Mouse (Mus musculus) erythroblast, embryonic 14.5 days (primary cell): ENCODE measurements around the gene Limk1. TPM values are rescaled to one million over a fixed set of nuclear protein-coding genes. Genes with fewer than 3 reads are reported as not detected.

Experiments
- H3K27me3 ChIP-seq: 2 replicates; pipeline ENCODE4 v1.6.1; 2012; ENCODE audit warnings: inconsistent platforms; ENCODE audit not compliant: control insufficient read depth
- H3K36me3 ChIP-seq: 2 replicates; pipeline ENCODE4 v1.6.1; 2012; ENCODE audit warnings: mild to moderate bottlenecking, inconsistent platforms; ENCODE audit not compliant: control insufficient read depth
- H3K4me1 ChIP-seq: 2 replicates; pipeline ENCODE4 v1.6.1; 2012; ENCODE audit warnings: inconsistent platforms; ENCODE audit not compliant: control insufficient read depth
- H3K4me3 ChIP-seq: replicated peaks from 2 replicates; pipeline ENCODE3; 2012; ENCODE audit warnings: moderate library complexity, mild to moderate bottlenecking, inconsistent platforms
- H3K9me3 ChIP-seq: 2 replicates; pipeline ENCODE4 v1.6.1; 2012; ENCODE audit warnings: low read length, inconsistent platforms, mixed read lengths; ENCODE audit not compliant: control insufficient read depth
- GATA1 ChIP-seq: IDR thresholded peaks from 2 replicates; pipeline ENCODE4 v1.6.1; 2012; ENCODE audit warnings: low read length, inconsistent platforms, mixed read lengths
- TAL1 ChIP-seq: IDR thresholded peaks from 3 replicates; pipeline ENCODE4 v1.6.1; 2012; ENCODE audit warnings: low read length, inconsistent platforms, mixed read lengths
- polyA plus RNA-seq: library from polyadenylated mRNA; stranded (reverse); fragments of >175 nt; gene quantifications from 2 replicates; pipeline ENCODE4 v1.2.3, GENCODE M21; 2012

Limk1 gene
- polyA plus RNA-seq, 1 experiment = 0.39 TPM

DNA sequence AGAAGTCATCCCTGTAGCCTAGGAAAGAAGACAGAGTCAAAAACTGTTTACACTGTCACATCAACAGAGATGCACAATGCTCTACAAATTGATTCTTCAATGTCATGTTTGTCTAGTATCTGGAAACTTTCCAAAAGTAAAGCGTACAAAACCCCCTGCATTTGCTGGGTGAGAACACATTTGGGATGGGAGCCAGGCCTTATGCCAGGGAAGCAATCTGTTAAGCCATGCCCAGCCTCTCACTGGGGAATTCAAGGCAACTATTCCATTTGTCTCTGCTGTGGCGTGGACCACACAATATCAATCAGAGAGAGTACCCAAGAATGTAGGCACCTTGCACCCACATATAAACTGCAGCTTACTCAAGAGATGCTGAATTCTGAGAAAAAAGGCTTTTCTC, 66.3 kb downstream of the Limk1 start:
- peaks cover 100% of the 10 kb centered on the region for H3K36me3 ChIP-seq
- no peaks in the 10 kb centered on the region for H3K27me3 ChIP-seq

GRCm38 (mm10) chr5:134621099-134621640, 67.2 kb downstream of the Limk1 start:
- Histone ChIP-seq H3K4me1 (peaks cover 3% of the 10 kb centered on the region; the same call in 1 of the 2 replicates), H3K27me3 (no peaks in the 10 kb centered on the region), H3K4me3 (no peak overlapping the region), H3K36me3 (peaks cover 96% of the 10 kb centered on the region), H3K9me3 (no peaks in the 10 kb centered on the region)
- TF ChIP-seq GATA1 (no peak), TAL1 (no peak)

More for the DNA sequence above, 66.3 kb downstream of the Limk1 start:
- H3K9me3 ChIP-seq = no peaks in the 10 kb centered on the region
- no peak overlapping the region for H3K4me3 ChIP-seq
- TF ChIP-seq GATA1 (no peak), TAL1 (no peak)
- peaks cover 1% of the 10 kb centered on the region; the same call in 1 of the 2 replicates for H3K4me1 ChIP-seq

DNA sequence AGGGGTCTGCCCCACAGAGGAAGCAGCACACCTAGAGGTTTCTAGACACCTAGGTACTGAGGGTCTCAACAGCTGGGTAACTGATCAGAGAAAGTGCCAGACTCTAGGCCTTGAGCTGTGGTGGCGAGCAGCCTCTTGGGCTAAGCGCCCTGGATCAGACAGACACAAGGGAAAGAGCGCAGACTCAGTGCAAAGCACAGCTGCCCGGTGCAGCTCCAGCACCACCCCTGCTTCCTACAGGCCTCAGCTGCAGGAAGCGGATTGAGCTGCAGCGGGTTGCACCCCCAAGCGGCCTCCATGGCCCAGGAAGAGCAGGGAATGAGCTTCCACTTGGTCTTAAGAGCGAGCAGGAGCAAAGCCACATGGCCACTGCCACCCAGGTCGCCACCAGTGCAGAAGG, 67.9 kb downstream of the Limk1 start:
- Histone ChIP-seq H3K4me1 (peaks cover 4% of the 10 kb centered on the region), H3K9me3 (no peaks in the 10 kb centered on the region), H3K36me3 (peaks cover 95% of the 10 kb centered on the region), H3K4me3 (no peak overlapping the region), H3K27me3 (no peaks in the 10 kb centered on the region)
- TF ChIP-seq TAL1 (no peak), GATA1 (no peak)

GRCm38 (mm10) chr5:134617071-134617470, 71.3 kb downstream of the Limk1 start:
- peaks cover 72% of the 10 kb centered on the region for H3K36me3 ChIP-seq
- TF ChIP-seq GATA1 (no peak), TAL1 (no peak)
- H3K27me3 ChIP-seq = no peaks in the 10 kb centered on the region
- peaks cover 9% of the 10 kb centered on the region for H3K4me1 ChIP-seq
- no peaks in the 10 kb centered on the region for H3K9me3 ChIP-seq
- no peak overlapping the region for H3K4me3 ChIP-seq

- Histone ChIP-seq H3K9me3 (no peaks in the 10 kb centered on the region), H3K4me1 (peaks cover 9% of the 10 kb centered on the region), H3K36me3 (peaks cover 59% of the 10 kb centered on the region), H3K27me3 (no peaks in the 10 kb centered on the region), H3K4me3 (no peak overlapping the region)
- TF ChIP-seq TAL1 (no peak), GATA1 (no peak)
Measured at GRCm38 (mm10) chr5:134615780-134616179, 72.6 kb downstream of the Limk1 start.

DNA sequence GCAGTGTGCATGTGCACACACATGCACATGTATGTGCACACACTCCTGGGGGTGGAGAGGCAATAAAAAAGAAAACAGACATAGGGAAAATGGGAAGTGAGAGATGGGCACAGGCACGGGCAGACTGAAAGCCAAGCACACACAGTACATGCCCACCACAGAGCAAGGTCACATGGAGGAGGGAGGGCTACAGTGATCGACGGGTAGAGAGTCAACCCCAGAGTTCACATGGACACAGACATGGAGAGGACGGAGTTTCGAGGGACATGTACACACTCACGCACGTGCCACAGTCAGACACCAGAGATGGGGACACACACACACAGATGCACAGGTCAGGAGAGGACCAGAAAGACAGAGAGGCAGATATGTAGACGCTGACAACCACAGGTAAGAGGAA, 73.0 kb downstream of the Limk1 start:
- H3K27me3 ChIP-seq = no peaks in the 10 kb centered on the region
- no peak for TF ChIP-seq GATA1
- TF ChIP-seq TAL1 = no peak
- H3K4me3 ChIP-seq = no peak overlapping the region
- H3K36me3 ChIP-seq = peaks cover 55% of the 10 kb centered on the region
- H3K4me1 ChIP-seq = peaks cover 9% of the 10 kb centered on the region
- no peaks in the 10 kb centered on the region for H3K9me3 ChIP-seq

DNA sequence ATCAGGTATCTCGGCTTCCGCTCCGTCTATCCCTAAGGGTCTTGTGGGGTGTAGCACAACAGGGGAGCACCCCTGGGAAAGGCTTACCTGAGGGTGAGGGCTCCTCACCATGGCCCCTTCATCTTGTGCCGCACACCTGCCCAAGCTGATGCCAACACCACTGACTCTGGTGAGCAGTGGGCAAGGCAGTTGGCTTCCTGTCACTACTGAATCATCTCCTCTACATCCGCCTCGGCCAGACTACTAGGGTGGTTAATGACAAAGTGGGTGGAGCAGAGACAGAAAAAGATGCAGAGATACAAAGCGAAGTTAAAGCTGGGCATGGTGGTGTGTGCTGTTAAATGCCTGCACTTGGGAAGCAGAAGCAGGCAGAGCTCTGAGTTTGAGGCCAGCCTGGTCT, 73.6 kb downstream of the Limk1 start, which contains the start of gene Lat2:
TSS of gene Lat2 (minus strand) at position 224 of the 400 bp plus-strand sequence.
- Histone ChIP-seq H3K4me3 (no peak within 1 kb of the TSS), H3K36me3 (peaks cover 49% of the 10 kb centered on the region)
- no peak for TF ChIP-seq GATA1
- no peak for TF ChIP-seq TAL1

GRCm38 (mm10) chr5:134614296-134614695, 74.1 kb downstream of the Limk1 start:
- Histone ChIP-seq H3K4me1 (peaks cover 9% of the 10 kb centered on the region), H3K36me3 (peaks cover 44% of the 10 kb centered on the region), H3K4me3 (no peak overlapping the region), H3K27me3 (no peaks in the 10 kb centered on the region), H3K9me3 (no peaks in the 10 kb centered on the region)
- TF ChIP-seq TAL1 (no peak), GATA1 (no peak)

More for the DNA sequence above, 73.6 kb downstream of the Limk1 start, which contains the start of gene Lat2:
- Histone ChIP-seq H3K9me3 (no peaks in the 10 kb centered on the region), H3K27me3 (no peaks in the 10 kb centered on the region), H3K4me1 (peaks cover 9% of the 10 kb centered on the region)

GRCm38 (mm10) chr5:134613727-134614126, 74.7 kb downstream of the Limk1 start:
- Histone ChIP-seq H3K36me3 (peaks cover 38% of the 10 kb centered on the region), H3K4me3 (no peak overlapping the region), H3K27me3 (no peaks in the 10 kb centered on the region), H3K9me3 (no peaks in the 10 kb centered on the region), H3K4me1 (peaks cover 9% of the 10 kb centered on the region)
- TF ChIP-seq TAL1 = no peak
- TF ChIP-seq GATA1 = no peak
